Mouse (Mus musculus): ENCODE measurements around the gene Ppm1f.
"Not testable (repeated sequence)": the region's sequence is repeated elsewhere in the genome, so short reads cannot be mapped to it uniquely, and the experiment has no call there.

Gene Ppm1f

DNA sequence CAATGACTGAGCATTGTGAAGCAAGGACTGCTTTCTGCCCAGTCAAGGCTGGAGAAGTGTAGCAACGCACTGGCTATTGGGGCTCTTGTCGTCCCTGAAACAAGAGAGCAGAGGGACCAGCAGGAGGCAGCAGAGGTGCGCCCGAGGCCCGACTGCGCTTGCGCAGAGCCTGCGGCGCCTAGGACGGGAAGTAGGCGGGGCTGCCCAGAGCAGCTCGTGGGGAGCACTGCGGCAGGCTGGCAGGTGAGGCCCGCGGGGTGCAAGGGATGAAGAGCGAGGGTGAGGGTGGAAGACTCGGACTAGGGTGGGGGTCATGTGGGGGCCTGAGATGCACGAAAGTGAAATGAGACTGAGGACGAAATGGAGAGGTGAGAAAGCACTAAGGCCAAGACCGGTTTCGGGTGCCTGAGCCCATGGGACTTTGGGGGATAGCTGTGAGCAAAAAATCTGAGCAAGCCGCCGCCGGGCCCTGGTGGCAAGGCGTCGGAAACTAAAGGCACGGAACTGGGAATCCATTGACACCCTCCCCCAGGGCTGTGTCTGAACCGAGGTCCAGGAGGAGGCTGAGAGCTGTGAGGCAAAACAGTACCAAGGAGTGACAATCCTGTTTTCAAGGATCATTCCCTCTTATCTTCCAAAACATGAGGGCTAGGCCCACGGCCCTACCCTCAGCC lies at the start of gene Ppm1f:
Gene Ppm1f (plus strand): TSS at position 88 of the 674 bp plus-strand sequence.
- DNase-seq (ENCODE audit: low spot score in 2 of 2) = peak; percentile 91 to 97

DNA sequence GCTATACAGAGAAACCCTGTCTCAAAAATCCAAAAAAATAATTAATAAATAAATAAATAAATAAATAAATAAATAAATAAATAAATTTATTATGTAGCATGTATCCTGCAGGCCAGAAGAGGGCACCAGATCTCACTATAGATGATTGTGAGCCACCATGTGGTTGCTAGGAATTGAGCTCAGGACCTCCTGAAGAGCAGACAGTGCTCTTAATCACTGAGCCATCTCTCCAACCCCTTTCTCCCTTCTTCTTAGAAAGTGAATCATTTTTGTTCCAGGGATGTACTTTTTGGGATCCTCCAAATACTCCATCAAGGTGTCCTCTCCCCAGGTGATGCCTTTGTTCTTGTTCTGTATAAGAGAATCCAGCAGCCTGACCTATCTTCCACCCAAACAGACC lies 47.1 kb upstream of the Ppm1f start:
- DNase-seq (ENCODE audit: low spot score in 2 of 2) = no peak

DNA sequence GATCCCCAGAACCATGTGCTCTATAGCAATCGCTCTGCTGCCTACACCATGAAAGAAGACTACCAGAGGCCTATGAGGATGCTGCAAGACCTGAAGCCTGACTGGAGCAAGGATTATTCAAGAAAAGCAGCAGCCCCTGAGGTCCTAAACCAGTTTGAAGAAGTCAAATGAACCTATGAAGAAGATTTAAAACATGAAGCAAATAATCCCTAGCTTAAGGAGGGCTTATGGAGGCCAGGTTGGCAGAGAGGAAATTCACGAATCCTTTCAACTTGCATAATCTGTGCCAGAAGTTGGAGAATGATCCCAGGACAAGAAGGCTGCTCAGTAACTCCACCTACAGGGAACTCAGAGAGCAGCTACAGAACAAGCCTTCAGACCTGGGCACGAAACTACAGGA lies 43.9 kb upstream of the Ppm1f start:
- DNase-seq (ENCODE audit: low spot score in 2 of 2) = no peak

DNA sequence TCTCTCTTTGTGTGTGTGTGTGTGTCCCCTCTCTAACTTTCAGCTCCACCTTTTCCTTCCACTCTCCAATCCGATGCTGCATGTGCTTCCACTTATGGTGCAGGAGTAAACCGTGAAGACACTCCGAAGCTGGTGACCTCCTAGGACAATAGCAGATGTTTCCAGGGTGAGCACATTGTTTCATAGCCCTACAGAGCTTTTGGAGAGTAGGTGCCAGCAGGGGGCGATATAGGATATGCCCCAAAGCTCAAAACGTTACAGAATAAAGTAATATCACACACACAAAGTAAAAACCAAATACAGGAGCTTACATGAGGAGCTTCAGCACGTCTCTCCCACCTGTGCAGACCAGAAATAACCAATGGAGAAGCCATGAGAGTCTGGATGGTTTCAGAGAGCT lies 41.4 kb upstream of the Ppm1f start:
- DNase-seq (ENCODE audit: low spot score in 2 of 2) = peak; percentile 56 to 82

DNA sequence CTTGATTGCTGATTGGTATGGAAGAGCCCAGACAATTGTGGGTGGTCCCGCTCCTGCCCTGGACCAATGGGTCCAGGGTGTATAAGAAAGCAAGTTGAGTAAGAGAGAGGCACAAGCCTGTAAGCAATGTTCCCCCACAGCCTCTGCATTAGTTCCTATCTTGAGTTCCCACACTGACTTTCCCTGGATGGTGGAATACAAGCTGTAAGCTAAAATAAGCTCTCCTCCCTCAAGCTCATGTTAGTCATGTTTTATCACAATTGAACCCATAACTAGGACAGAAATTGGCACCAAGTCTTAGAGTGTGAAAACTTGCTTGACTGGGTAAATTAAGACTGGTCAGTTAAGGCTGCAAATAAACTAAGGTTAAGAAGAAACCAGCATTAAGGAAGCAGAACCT lies 40.7 kb upstream of the Ppm1f start:
- no peak for DNase-seq (ENCODE audit: low spot score in 2 of 2)

DNA sequence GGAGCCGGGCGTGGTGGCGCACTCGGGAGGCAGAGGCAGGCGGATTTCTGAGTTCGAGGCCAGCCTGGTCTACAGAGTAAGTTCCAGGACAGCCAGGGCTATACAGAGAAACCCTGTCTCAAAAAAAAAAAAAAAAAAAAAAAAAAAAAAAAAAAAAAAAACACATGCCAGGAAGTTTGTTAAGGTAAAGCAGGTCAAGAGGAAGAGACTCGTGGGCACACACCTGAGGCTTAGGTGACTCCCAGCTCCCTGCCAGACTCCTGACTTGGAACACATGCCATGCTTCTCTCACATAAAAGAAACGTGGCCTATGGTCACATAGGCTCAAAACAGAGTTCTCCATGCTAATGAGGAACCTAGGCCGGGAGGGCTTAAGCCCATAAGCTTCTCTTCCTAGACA lies 40.2 kb upstream of the Ppm1f start:
- not testable (repeated sequence) for DNase-seq (ENCODE audit: low spot score in 2 of 2)

DNA sequence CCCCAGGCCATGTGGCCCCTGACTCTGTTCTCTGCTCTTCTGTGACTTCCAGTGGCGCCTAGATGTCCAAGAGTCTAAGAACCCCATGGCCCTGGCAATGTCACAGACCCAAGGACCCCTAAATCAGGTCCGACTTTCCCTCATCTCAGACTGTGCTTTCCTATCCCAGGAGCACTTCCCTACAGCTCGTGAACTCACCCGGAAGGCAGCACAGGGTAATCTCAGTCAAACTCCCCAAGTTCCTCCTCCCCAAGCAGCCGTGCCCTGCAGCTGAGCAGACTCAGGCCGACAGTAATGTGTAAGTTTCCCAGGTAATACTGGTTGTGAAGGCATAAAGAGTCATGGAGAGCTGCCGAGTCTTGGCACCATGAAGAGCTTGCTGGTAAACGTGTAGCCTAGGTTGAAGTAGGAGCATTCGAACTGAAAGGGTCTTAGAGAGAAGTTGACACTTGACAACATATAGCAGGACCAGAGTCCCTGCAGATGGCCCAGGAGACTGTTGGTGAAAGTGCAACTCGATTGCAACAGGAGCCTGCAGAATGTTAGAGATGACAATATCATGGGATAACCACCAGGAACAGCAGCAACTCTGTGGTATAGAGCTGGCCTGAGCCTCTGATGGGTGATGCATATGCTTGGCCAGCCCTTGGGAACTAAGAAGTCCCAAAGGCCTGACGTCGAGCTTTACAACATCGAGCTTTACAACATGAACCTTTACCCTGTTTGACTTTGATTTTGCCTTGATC lies 39.4 kb upstream of the Ppm1f start:
- DNase-seq (ENCODE audit: low spot score in 2 of 2) = no peak

DNA sequence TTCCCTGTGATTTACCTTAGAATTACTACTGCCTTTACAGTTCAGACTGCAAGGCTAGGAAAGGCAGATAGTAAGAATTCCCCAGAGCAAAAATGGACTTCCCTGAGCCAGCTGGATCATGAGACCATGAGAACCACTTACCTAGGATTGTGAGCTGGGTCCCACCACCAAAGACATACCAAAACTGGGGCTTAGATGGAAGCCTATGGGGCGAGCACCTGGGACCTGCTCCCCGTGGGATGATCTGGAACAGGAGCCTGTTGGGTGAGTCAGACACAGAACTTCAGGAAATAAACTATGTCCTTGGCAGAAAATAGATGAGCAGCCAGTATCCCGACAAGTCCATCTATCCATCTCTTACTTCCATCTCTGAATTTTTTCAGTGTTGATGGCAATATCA lies 34.0 kb upstream of the Ppm1f start:
- no peak for DNase-seq (ENCODE audit: low spot score in 2 of 2)

DNA sequence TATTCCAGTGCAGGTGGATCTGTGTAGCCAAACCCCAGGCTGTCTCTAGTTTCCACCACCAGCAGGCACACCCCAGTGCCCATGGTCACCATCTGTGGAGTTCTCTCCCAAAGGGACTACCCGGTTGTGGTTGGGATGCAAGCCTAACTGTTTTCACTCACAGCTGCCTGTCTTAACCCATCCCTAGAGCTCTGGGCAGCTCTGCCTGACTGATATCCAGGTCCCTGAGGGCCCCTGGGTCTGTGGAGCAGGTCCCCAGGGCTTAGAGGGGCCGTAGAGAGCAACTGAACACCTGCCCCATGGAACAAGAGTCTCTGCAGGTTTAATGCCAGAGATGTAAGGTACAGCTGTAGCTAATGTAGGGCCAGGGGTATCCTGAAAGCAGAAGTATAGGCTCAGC lies 32.3 kb upstream of the Ppm1f start, which contains the start of gene Igll1:
Gene Igll1 (minus strand): TSS at position 8 of the 400 bp plus-strand sequence.
- no peak for DNase-seq (ENCODE audit: low spot score in 2 of 2)

DNA sequence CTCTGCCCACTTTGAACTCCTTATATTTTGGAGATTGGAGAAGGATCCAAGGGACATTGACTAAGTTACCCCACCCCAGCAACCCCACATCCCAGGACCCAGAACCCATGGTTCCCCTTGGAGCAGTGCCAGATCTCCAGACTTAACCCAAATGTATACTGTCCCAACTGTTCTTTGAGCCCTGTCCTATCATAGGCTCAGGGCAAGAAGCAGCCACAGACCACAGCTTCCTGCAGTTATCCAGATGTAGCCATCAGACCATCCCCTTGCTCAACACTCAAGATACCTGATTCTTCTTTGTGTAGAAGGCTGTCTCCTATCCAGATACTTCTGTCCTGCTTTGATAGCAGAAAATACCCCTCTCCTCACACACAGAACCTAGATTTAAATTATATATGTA lies 31.1 kb upstream of the Ppm1f start:
- DNase-seq (ENCODE audit: low spot score in 2 of 2) = no peak

DNA sequence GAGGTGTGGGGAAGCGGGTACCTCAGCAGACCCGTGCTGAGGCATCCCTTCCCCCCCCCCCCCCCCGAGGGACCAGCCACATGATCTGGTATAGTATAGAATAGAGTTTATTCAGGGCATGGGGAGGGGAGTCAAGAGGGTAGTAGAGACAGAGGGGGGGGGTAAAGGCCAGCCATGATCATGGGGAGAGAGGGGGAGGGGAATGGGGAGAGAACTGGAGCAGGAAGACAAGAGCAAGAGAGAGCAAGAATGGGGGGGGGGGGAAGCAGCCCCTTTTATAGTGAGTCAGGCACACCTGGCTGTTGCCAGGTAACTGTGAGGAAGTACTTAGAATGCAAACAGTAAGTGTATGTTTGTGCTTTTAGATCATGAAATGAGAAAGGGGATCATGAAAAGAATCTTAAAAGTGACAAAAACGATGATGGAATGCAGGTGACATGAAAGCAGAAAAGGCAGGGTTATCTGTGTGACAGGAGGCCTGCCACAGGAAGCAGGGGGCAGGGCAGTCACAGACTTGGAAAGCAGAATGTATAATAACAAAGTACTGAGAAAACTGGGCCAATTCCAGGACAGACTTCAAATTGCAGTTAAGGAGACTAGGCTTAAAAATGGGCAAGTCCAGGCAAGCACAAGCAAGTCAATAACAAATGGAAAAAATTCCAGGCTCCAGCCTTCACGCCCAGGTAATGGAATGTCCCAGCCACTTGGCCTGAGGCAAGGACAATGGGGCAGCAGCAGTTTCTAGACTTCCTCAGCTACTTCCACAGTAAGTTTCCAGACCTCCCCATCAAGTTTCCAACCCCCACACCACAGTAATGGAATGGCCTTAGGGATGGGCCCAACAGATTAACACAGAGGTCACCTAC lies 30.3 kb upstream of the Ppm1f start:
- DNase-seq (ENCODE audit: low spot score in 2 of 2) = peak in 1 of 2 experiments; percentile 20

DNA sequence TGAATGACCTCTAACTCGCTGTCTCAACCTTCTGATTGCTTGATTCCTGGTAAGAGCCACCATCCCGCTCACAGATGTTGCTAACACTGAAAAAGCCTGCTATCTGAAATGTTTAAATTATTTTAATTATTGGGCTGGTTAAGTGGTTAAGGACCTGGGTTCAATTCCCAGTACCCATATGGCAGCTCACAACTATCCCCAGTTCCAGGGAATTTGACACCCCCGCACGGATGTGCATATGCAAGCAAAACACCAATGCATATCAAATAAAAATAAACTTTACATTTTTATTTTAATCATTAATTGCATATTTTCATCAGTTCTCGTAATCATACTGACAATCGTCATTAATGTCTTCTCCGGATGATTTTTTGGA lies 26.0 kb upstream of the Ppm1f start:
- no peak for DNase-seq (ENCODE audit: low spot score in 2 of 2)

DNA sequence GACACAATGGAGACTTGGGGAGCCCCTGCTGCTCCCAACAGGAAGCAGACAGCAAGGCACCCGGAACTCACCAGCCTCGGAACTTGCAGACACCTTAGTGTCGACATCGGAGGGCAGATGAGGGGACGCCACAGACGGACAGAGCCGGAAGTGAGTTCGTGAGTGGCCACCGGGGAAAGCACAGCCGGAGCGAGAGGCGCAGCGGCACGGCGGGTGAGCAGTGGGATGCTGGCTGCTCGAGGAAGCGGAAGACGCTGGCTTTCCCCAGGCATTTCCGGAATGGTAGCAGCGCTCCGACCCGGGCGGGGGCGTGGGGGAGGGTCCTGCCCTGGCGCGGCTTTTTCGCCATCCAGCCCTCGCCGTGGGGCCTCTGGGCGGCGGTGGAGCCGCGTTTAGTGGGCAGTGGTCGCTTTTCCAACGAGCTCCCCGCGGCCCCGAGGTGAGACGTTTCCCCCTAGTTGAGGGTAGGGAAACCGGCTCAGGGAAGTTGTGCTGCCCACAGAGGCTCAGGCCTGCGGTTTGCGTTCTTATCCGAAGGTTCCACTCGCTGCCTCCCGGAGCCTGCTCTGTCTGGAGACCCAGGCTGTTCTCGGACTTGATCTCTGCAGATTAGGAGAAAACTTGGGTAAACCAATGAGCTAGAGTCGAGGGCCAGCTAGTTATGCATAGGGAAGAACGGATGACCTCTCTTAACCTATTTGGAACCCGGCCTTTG lies 25.5 kb upstream of the Ppm1f start, which contains the start of the genes Top3b and Vpreb1:
Gene Top3b (plus strand): TSS at position 120 of the 715 bp plus-strand sequence.
Gene Vpreb1 (minus strand): TSS at position 227 of the 715 bp plus-strand sequence.
- peak; percentile 85 to 88 for DNase-seq (ENCODE audit: low spot score in 2 of 2)

DNA sequence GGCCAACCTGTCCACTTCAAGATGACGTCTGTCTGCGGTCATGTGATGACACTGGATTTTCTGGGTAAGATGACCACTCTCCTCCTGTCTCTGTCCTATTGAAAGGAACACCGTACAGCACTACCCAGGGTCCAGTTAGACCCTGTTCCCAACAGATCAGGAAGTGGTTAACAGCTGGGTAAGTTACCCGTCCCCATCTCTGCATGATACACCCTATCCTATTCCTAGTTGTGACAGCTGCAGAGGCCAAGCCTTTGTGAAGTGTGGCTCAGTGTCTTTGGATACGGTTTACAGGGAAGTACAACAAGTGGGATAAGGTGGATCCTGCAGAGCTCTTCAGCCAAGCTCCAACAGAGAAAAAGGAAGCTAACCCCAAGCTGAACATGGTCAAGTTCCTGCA lies 17.2 kb upstream of the Ppm1f start:
- DNase-seq (ENCODE audit: low spot score in 2 of 2) = no peak

DNA sequence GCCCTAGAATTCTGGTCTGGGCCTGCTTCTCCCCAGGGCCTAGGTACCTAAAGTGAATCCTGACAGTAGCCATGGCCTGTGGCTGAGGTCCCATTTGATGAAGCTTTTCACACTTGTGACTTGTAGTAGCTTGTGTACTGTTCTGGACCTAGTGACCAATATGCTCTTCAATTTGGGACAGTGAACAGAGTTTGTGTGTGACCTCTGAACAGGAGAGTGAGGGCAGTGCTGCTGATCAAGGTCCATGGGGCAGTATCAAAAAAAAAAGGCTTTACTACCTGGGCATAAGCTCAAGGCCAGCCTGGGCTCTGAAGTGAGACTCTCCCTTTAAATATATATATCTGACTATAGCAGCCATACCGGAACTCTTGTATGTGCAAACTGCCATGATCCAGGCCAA lies 7.9 kb upstream of the Ppm1f start:
- no peak for DNase-seq (ENCODE audit: low spot score in 2 of 2)

DNA sequence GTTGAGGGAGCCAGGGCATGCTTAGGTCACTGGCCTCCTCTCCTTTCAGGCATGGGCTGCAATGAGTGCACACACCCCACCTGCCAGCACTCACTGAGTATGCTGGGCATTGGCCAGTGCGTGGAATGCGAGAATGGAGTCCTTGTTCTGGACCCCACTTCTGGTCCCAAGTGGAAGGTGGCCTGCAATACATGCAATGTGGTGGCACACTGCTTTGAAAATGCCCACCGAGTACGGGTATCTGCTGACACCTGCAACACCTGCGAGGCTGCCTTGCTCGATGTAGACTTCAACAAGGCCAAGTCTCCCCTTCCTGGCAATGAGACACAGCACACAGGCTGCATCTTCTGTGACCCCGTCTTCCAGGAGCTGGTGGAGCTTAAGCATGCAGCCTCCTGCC lies 3.9 kb upstream of the Ppm1f start:
- no peak for DNase-seq (ENCODE audit: low spot score in 2 of 2)

DNA sequence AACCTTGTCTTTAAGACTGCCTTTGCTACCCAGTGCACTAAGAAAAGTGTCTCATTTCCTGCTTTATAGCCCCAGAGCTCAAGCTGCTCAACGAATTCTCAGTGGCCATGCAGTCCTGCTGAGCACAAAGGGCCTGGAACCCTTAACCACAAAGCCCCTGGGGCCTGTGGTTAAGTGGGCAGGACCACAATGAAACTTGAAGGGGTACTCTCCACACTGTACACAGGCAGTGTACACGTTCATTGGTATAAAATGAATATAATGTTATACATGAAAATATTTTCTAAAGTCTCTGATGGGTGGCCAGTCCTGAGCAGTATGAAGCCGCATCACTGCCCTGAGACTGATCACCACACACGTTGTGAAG lies 271 bp upstream of the Ppm1f start:
- DNase-seq (ENCODE audit: low spot score in 2 of 2) = no peak

DNA sequence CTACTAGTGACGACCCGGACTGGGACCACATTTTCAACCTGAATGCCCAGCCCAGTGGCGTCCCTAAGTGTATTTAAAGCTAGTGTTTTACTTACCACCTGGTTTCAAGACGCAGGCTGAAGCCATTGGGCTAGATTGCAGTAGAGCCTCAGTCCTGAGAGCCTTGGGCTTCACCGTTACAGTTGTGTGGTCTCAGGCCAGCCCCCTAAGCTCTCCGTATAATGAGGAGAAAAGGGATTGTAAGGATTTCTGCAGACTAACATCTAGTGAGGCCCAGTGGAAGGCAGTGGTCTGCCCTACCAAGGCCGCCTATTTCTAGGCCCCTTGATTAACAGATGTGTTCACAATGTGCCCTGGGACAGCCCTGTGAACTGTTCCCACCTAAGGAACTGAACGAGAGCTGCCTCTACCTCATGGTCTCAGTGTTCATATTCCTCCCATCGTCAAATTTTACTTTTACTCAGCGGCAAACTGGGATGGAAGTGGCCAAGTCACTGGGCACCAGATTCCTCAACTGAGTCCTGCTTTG lies 851 bp downstream of the Ppm1f start:
- DNase-seq (ENCODE audit: low spot score in 2 of 2) = no peak

DNA sequence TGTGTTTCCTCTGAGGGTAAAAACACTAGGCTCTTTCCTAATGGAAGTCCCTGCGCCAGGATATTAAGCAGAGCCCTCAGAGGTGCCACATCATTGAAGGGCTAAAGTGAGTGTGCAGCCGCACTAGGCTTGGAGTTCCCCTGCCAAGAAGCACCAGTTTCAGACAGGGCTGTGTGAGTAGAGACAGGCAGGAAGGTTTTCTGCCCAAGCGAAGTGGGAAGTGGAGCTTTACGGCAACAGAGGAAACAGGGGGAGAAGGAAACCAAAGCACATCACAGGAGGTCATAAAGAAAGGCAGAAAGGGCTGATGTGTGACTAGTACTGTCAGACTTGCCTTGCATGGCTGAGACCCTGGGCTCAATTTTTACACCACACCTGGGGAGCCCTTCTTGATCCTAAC lies 6.1 kb downstream of the Ppm1f start:
- no peak for DNase-seq (ENCODE audit: low spot score in 2 of 2)

DNA sequence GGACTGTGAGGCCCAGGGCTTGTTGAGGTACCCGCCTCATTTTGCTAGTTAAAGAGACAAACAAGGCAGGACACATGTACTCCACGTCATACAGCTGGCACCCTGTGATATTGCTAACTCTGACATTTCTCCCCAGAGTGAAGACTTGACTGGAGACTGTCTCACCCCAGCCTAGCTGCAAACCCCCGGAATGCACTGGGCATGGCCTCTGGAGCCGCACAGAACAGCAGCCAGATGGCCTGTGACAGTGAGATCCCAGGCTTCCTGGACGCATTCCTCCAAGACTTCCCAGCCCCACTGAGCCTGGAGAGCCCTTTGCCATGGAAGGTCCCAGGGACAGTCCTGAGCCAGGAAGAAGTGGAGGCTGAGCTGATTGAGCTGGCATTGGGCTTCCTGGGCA lies 6.9 kb downstream of the Ppm1f start:
- no peak for DNase-seq (ENCODE audit: low spot score in 2 of 2)

DNA sequence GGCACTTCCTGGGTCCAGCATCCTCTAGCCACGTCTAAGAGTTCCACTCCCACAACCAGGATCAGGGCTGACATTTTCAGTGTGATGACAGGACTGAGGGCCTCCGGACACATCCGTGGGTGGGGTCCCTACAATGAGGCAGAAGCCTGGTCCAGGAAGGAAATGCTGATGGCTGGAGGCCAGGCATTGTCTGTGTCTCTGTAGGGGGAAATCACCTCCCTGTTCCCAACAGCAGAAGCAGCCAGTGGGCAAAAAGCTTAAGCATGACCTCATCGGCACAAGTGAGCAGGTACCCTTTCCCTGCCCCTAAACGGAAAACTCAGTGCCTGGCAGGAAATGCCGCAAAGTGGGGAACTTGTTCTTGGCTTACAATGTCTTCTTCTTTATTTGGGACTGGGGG lies 11.5 kb downstream of the Ppm1f start:
- no peak for DNase-seq (ENCODE audit: low spot score in 2 of 2)

Measured in thymus, postnatal 10 days (tissue).